Mouse (Mus musculus) heart, adult 2 months (tissue): ENCODE measurements around the gene Diaph2.

Experiments used
- CTCF ChIP-seq: fragments of 200-600 bp; IDR thresholded peaks from 2 replicates; pipeline ENCODE4 v1.8.1; 2022; ENCODE audit warnings: antibody characterized with exemption, mild to moderate bottlenecking, moderate library complexity
- POLR2A ChIP-seq: fragments of 200-500 bp; IDR thresholded peaks from 2 replicates; pipeline ENCODE4 v1.6.1; 2011; ENCODE audit warnings: mild to moderate bottlenecking, low read depth, low read length, control low read depth; ENCODE audit not compliant: insufficient read depth

DNA sequence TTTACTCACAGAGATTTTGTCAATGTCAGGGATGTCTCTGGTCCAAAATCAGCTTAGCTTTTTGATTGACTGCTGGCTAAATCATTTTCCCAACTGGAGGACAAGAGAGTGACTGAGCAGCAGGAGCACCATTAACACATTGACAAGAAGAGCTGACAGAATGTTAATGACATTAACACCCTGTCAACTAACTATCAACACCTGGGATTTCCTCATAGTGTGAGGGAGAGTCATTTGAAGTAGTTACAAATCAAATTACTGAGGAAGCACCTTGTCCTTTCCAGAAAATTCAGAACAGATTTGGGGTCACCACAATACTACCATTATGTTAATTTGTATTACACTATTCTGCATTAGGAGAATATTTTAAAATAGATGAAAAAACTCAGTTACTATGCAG is 439.7 kb downstream of the Diaph2 start:
- no peak for TF ChIP-seq CTCF
- TF ChIP-seq POLR2A, result no peak
